Mouse (Mus musculus): ENCODE measurements at regions not wholly inside any gene's neighbourhood (a gene's known extent, or its start where the extent isn't known, plus 50 kb on each side); places are given as distances from the start of the nearest gene placed in this dataset.

GRCm38 (mm10) chr12:97218445-97218844 is 1040.8 kb downstream of the Galc start:
- Histone ChIP-seq H3K4me1 (ENCODE audit: control insufficient read depth, insufficient read depth, low read length) (no peaks in the 10 kb centered on the region), H3K27ac (ENCODE audit: low read length) (no peak overlapping the region), H3K27me3 (ENCODE audit: control insufficient read depth, insufficient read depth, low read length) (no peaks in the 10 kb centered on the region), H3K4me2 (replicated peaks; ENCODE audit: low read depth, low read length) (no peak overlapping the region), H3K4me3 (ENCODE audit: low read depth, low read length) (no peak overlapping the region), H3K36me3 (ENCODE audit: control insufficient read depth, insufficient read depth, low read length) (no peaks in the 10 kb centered on the region), H3K9ac (replicated peaks; ENCODE audit: low read depth, low read length) (no peak overlapping the region), H3K9me3 (ENCODE audit: control insufficient read depth, low read depth, low read length) (no peaks in the 10 kb centered on the region)
- 44% methylated on average over 2 of the region's 2 CpGs for WGBS
- ATAC-seq (ENCODE audit: insufficient number of reproducible peaks, insufficient read depth, low FRiP score, low read depth) = no peak

GRCm38 (mm10) chr12:97217608-97218007 is 1041.7 kb downstream of the Galc start:
- Histone ChIP-seq H3K4me3 (ENCODE audit: low read depth, low read length) (no peak overlapping the region), H3K36me3 (ENCODE audit: control insufficient read depth, insufficient read depth, low read length) (no peaks in the 10 kb centered on the region), H3K9ac (replicated peaks; ENCODE audit: low read depth, low read length) (no peak overlapping the region), H3K27me3 (ENCODE audit: control insufficient read depth, insufficient read depth, low read length) (no peaks in the 10 kb centered on the region), H3K4me2 (replicated peaks; ENCODE audit: low read depth, low read length) (no peak overlapping the region), H3K4me1 (ENCODE audit: control insufficient read depth, insufficient read depth, low read length) (no peaks in the 10 kb centered on the region), H3K9me3 (ENCODE audit: control insufficient read depth, low read depth, low read length) (no peaks in the 10 kb centered on the region), H3K27ac (ENCODE audit: low read length) (no peak overlapping the region)
- WGBS = 53% methylated on average over 7 of the region's 7 CpGs
- ATAC-seq (ENCODE audit: insufficient number of reproducible peaks, insufficient read depth, low FRiP score, low read depth) = no peak

- no peaks in the 10 kb centered on the region for H3K4me1 ChIP-seq (ENCODE audit: control insufficient read depth, insufficient read depth, low read length)
- H3K9ac ChIP-seq (replicated peaks; ENCODE audit: low read depth, low read length) = no peak overlapping the region
- H3K9me3 ChIP-seq (ENCODE audit: control insufficient read depth, low read depth, low read length) = no peaks in the 10 kb centered on the region
- ATAC-seq (ENCODE audit: insufficient number of reproducible peaks, insufficient read depth, low FRiP score, low read depth) = no peak
- H3K4me3 ChIP-seq (ENCODE audit: low read depth, low read length) = no peak overlapping the region
- no peaks in the 10 kb centered on the region for H3K27me3 ChIP-seq (ENCODE audit: control insufficient read depth, insufficient read depth, low read length)
- H3K36me3 ChIP-seq (ENCODE audit: control insufficient read depth, insufficient read depth, low read length) = no peaks in the 10 kb centered on the region
- H3K27ac ChIP-seq (ENCODE audit: low read length) = no peak overlapping the region
- H3K4me2 ChIP-seq (replicated peaks; ENCODE audit: low read depth, low read length) = no peak overlapping the region
- WGBS = 33% methylated on average over 3 of the region's 3 CpGs
These were observed 1055.4 kb downstream of the Galc start for GRCm38 (mm10) chr12:97203636-97204389.

GRCm38 (mm10) chr12:97161853-97162252 is 1097.4 kb downstream of the Galc start:
- no peak; the same call in 1 of the 2 replicates for ATAC-seq (ENCODE audit: insufficient number of reproducible peaks, insufficient read depth, low FRiP score, low read depth)
- Histone ChIP-seq H3K4me1 (ENCODE audit: control insufficient read depth, insufficient read depth, low read length) (no peaks in the 10 kb centered on the region), H3K27ac (ENCODE audit: low read length) (no peak overlapping the region)

GRCm38 (mm10) chr12:97161429-97161828 is 1097.8 kb downstream of the Galc start:
- Histone ChIP-seq H3K36me3 (ENCODE audit: control insufficient read depth, insufficient read depth, low read length) (no peaks in the 10 kb centered on the region), H3K9me3 (ENCODE audit: control insufficient read depth, low read depth, low read length) (no peaks in the 10 kb centered on the region), H3K4me3 (ENCODE audit: low read depth, low read length) (no peak overlapping the region), H3K27me3 (ENCODE audit: control insufficient read depth, insufficient read depth, low read length) (no peaks in the 10 kb centered on the region), H3K4me2 (replicated peaks; ENCODE audit: low read depth, low read length) (no peak overlapping the region), H3K27ac (ENCODE audit: low read length) (no peak overlapping the region), H3K9ac (replicated peaks; ENCODE audit: low read depth, low read length) (no peak overlapping the region), H3K4me1 (ENCODE audit: control insufficient read depth, insufficient read depth, low read length) (no peaks in the 10 kb centered on the region)
- no peak for ATAC-seq (ENCODE audit: insufficient number of reproducible peaks, insufficient read depth, low FRiP score, low read depth)
- WGBS = 59% methylated on average over 9 of the region's 9 CpGs

More at GRCm38 (mm10) chr12:97161853-97162252, 1097.4 kb downstream of the Galc start:
- H3K9ac ChIP-seq (replicated peaks; ENCODE audit: low read depth, low read length) = no peak overlapping the region
- no peaks in the 10 kb centered on the region for H3K9me3 ChIP-seq (ENCODE audit: control insufficient read depth, low read depth, low read length)
- no peak overlapping the region for H3K4me2 ChIP-seq (replicated peaks; ENCODE audit: low read depth, low read length)
- H3K36me3 ChIP-seq (ENCODE audit: control insufficient read depth, insufficient read depth, low read length) = no peaks in the 10 kb centered on the region
- no peak overlapping the region for H3K4me3 ChIP-seq (ENCODE audit: low read depth, low read length)
- H3K27me3 ChIP-seq (ENCODE audit: control insufficient read depth, insufficient read depth, low read length) = no peaks in the 10 kb centered on the region

GRCm38 (mm10) chr12:97158332-97158731 is 1100.9 kb downstream of the Galc start:
- WGBS = 47% methylated on average over 4 of the region's 4 CpGs
- no peaks in the 10 kb centered on the region for H3K27me3 ChIP-seq (ENCODE audit: control insufficient read depth, insufficient read depth, low read length)
- no peak overlapping the region for H3K4me2 ChIP-seq (replicated peaks; ENCODE audit: low read depth, low read length)
- H3K27ac ChIP-seq (ENCODE audit: low read length) = no peak overlapping the region
- H3K36me3 ChIP-seq (ENCODE audit: control insufficient read depth, insufficient read depth, low read length) = no peaks in the 10 kb centered on the region
- no peaks in the 10 kb centered on the region for H3K4me1 ChIP-seq (ENCODE audit: control insufficient read depth, insufficient read depth, low read length)
- no peak overlapping the region for H3K9ac ChIP-seq (replicated peaks; ENCODE audit: low read depth, low read length)
- H3K9me3 ChIP-seq (ENCODE audit: control insufficient read depth, low read depth, low read length) = no peaks in the 10 kb centered on the region
- no peak overlapping the region for H3K4me3 ChIP-seq (ENCODE audit: low read depth, low read length)
- no peak for ATAC-seq (ENCODE audit: insufficient number of reproducible peaks, insufficient read depth, low FRiP score, low read depth)

GRCm38 (mm10) chr12:97157748-97158147 is 1101.5 kb downstream of the Galc start:
- Histone ChIP-seq H3K4me3 (ENCODE audit: low read depth, low read length) (no peak overlapping the region), H3K4me1 (ENCODE audit: control insufficient read depth, insufficient read depth, low read length) (no peaks in the 10 kb centered on the region), H3K9me3 (ENCODE audit: control insufficient read depth, low read depth, low read length) (no peaks in the 10 kb centered on the region), H3K9ac (replicated peaks; ENCODE audit: low read depth, low read length) (no peak overlapping the region), H3K27ac (ENCODE audit: low read length) (no peak overlapping the region), H3K4me2 (replicated peaks; ENCODE audit: low read depth, low read length) (no peak overlapping the region), H3K36me3 (ENCODE audit: control insufficient read depth, insufficient read depth, low read length) (no peaks in the 10 kb centered on the region), H3K27me3 (ENCODE audit: control insufficient read depth, insufficient read depth, low read length) (no peaks in the 10 kb centered on the region)
- ATAC-seq (ENCODE audit: insufficient number of reproducible peaks, insufficient read depth, low FRiP score, low read depth) = no peak

- ATAC-seq (ENCODE audit: insufficient number of reproducible peaks, insufficient read depth, low FRiP score, low read depth) = no peak
- Histone ChIP-seq H3K4me3 (ENCODE audit: low read depth, low read length) (no peak overlapping the region), H3K36me3 (ENCODE audit: control insufficient read depth, insufficient read depth, low read length) (no peaks in the 10 kb centered on the region), H3K4me2 (replicated peaks; ENCODE audit: low read depth, low read length) (no peak overlapping the region), H3K9me3 (ENCODE audit: control insufficient read depth, low read depth, low read length) (no peaks in the 10 kb centered on the region), H3K4me1 (ENCODE audit: control insufficient read depth, insufficient read depth, low read length) (no peaks in the 10 kb centered on the region), H3K27me3 (ENCODE audit: control insufficient read depth, insufficient read depth, low read length) (no peaks in the 10 kb centered on the region), H3K27ac (ENCODE audit: low read length) (no peak overlapping the region), H3K9ac (replicated peaks; ENCODE audit: low read depth, low read length) (no peak overlapping the region)
- WGBS = 55% methylated on average over 3 of the region's 3 CpGs
These were observed 1102.7 kb downstream of the Galc start for GRCm38 (mm10) chr12:97156499-97157110.

GRCm38 (mm10) chr12:97142720-97143119 is 1116.5 kb downstream of the Galc start:
- no peak overlapping the region for H3K9ac ChIP-seq (replicated peaks; ENCODE audit: low read depth, low read length)
- H3K4me3 ChIP-seq (ENCODE audit: low read depth, low read length) = no peak overlapping the region
- no peaks in the 10 kb centered on the region for H3K36me3 ChIP-seq (ENCODE audit: control insufficient read depth, insufficient read depth, low read length)
- no peak overlapping the region for H3K4me2 ChIP-seq (replicated peaks; ENCODE audit: low read depth, low read length)
- H3K4me1 ChIP-seq (ENCODE audit: control insufficient read depth, insufficient read depth, low read length) = no peaks in the 10 kb centered on the region
- H3K27me3 ChIP-seq (ENCODE audit: control insufficient read depth, insufficient read depth, low read length) = no peaks in the 10 kb centered on the region
- ATAC-seq (ENCODE audit: insufficient number of reproducible peaks, insufficient read depth, low FRiP score, low read depth) = no peak
- no peaks in the 10 kb centered on the region for H3K9me3 ChIP-seq (ENCODE audit: control insufficient read depth, low read depth, low read length)
- H3K27ac ChIP-seq (ENCODE audit: low read length) = no peak overlapping the region
- WGBS = 70% methylated on average over 3 of the region's 3 CpGs

Measured in stomach, embryonic 14.5 days (tissue).